Mouse (Mus musculus): ENCODE results near the gene She.

GRCm38 (mm10) chr3:89843148-89843547, 12.0 kb downstream of the She start:
- TF ChIP-seq CTCF (IDR thresholded peaks at IDR 0.05; ENCODE audit: low read depth, low read length) (no peak), TAL1 (conservative IDR thresholded peaks at IDR 0.05; ENCODE audit: low read depth, low read length) (no peak)

Data from G1E (cell line).